Mouse (Mus musculus) common myeloid progenitor, adult 5-6 weeks (primary cell): ENCODE measurements around the gene Kdm1a. TPM values are rescaled to one million over a fixed set of nuclear protein-coding genes. Genes with fewer than 3 reads are reported as not detected.

ENCODE experiments used
- ATAC-seq: replicated peaks from 2 replicates; pipeline ENCODE4 v1.8.0; 2016; ENCODE audit warnings: low read depth, mild to moderate bottlenecking, moderate TSS enrichment, inconsistent platforms; ENCODE audit not compliant: poor library complexity, severe bottlenecking
- total RNA-seq: library from RNA; stranded (forward); fragments of 200-1000, 187-1606 nt; gene quantifications from 2 replicates; pipeline ENCODE4 v1.2.3, GENCODE M21; 2017

Kdm1a gene
- total RNA-seq, 1 experiment from 2014 or later: 106 TPM

DNA sequence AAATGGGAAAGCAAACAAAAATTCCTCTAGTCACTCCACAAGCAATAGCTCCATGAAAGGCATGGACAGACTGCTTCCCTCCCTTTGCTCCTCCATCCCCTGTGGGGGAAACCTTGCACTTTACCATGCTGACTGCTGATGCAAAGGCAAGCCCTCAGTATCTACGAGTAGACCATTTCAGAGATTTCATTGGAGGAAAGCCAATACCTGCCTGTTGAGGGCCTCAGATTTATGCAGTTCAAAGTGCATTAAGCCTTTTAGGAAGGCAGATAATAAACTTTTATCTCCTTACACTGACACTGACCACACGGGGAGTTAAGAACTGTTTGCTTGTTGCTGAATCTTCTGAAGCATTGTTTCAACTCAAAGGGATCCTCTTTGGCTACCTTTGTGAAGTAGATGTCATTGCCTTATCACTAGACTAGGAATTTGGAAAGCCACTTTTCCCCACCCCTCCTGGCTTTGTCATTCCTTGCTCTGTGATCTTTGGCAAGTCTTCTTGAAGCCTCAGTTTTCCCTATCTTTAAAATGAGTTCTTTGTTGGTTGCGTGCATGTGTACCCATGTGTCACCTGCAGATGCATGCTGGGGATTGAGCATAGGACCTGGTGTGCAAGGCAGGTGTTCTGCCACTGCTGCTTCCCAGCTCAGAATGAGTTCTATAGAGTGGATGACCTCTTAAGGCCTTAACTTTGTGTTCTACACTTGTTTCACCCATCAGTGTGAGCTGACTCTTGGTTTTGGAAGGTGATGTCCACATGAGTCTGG lies 56.1 kb downstream of the Kdm1a start:
- no peak for ATAC-seq

DNA sequence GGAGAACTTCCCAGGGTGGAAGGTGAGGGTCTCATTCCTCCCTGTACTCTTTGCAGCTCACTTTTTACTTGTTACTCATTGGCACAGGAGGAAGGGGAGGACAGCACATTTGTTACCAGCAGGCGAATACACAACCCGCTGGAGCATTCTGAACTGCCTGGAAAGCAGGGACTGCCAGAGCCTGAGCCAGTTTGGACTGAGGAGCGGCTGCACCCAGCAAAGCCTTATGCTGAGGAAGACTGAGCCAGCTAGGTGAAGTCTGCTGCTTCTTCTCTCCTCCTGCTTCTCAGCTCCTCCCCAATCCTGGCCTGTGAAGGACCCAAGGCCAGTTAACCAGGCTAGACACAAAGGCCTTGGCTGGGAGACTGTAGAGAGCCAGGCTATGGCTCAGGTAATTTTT lies 57.4 kb downstream of the Kdm1a start:
- ATAC-seq: no peak

DNA sequence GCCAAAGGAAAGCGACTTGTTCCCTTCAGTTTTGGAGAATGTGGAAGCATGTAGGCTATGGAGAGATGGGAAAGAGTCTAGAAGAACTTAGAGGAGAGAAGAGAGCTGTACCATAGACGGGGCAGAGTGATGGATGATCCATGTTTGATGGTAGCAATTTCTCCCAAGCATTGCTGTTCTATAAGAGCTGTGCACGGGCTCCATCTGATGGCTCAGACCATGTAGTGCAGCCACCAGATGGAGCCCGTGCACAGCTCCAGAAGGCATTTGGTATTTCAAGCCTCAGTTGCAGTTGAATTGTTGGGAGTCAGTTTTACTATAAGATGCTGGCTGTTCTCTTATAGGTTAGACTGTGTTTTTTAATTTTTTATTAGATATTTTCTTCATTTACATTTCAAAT lies 76.1 kb downstream of the Kdm1a start:
- ATAC-seq: peak; percentile 88

DNA sequence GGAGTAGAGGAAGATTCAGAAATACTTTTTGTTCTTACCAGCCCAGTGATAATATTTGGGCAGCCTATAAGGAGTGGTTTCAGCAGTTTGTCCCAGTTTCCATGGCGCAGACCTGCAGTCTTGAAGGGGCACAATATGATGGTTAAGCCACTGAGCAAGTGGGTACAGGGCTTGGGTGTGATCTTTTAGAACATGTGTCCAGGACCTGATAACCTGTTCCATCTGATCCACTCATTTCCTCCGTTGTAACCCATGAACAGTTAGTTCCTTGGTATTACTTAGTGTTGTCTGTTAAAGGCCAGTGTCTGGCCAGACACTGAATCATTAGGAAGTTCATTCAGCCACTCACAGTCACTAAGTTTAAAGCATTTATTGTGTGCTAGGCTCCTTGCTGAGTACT lies 78.2 kb downstream of the Kdm1a start:
- no peak for ATAC-seq

DNA sequence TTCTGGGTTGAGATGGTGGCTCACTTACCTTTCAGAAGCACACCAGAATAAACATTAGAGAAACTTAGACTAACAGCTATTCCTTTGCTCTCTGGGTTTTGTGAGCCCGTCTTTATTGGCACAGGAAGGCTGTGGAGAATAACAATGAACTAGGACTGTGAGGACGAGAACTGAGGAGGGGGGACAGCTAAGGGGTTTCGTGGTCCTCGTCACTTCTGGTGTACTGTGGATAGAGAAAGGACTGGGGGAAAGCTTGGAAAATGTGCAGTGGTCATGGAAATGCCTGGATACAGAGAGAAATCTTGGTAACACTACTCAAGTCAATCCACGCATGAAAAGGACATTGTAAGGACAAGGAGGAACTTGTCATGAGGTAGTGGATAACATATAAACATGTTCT lies 80.6 kb downstream of the Kdm1a start:
- no peak for ATAC-seq

DNA sequence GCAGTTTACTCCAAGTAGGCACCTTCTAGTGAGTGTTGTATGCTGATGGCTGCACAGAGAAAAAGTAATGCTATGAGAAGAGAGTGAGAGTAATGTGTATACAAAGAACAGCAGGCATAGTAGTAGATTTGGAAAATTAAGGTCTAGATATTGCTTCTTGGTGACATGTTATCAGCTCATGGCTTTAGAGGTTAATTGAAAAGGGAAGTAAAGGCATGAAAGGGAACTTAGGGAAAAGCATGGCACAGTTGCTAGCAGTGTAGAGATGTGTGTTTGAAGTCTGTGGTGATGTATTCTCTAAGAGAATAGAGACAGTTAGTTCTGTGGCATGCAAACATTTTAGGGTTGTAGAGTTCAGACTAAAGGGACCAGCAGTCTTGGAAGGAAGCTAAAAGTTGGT lies 82.7 kb downstream of the Kdm1a start:
- no peak for ATAC-seq

DNA sequence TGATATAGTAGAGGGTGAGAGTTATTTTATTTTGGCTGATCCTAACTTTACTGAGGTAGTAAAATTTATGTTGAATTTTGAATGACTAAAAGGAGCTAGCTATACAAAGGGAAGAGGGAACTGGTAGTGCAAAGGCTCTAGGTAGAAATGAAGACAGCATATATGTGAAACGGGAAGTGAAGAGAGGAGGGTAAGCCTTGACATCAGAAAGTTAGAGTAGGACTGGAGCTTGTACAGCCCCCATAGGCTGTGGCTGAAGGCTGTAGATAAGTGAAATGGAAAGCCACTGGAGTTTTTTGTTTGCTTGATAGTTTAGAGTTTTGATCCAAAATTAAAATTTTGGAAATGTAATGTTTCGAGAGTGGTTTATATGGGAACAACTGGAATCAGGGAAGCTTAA lies 83.9 kb downstream of the Kdm1a start:
- ATAC-seq: no peak

DNA sequence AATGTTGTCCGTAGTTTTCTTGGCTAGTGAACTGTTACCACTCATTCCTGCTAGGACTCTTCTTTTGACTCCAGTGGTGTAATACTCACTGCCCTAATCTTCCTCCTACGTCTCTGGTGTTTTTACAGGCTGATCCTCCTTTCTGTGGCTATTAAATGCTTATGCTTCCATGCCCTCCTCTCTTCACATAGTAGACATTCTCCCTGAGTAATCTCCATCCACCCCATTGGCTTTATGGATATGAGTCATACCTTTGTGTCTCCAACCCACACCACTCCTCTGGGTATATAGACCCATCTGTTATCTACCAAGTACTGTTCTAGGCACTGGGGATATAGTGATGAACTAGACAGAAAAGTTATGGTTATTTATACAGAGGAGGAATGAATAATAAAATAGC lies 84.4 kb downstream of the Kdm1a start:
- no peak for ATAC-seq

DNA sequence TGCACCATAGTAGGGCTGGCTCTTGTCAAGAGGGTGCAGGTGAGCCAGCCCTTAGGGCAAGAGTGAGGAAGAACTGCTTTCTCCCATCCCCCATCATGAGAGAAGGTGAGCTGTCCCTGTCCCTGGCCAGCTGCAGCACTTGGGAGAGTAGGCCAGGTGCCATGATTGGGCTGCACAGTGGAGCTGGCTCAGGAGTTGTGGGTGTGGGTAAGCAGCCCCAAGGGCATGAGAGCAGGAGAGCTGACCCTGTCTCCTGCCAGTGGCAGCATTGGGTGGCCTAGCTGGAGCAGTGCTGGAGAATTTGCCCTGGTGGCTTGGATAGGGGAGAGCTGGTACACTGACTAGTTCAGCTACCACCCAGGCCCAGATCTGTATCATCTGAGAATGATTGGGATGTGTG lies 89.6 kb downstream of the Kdm1a start:
- ATAC-seq: no peak

DNA sequence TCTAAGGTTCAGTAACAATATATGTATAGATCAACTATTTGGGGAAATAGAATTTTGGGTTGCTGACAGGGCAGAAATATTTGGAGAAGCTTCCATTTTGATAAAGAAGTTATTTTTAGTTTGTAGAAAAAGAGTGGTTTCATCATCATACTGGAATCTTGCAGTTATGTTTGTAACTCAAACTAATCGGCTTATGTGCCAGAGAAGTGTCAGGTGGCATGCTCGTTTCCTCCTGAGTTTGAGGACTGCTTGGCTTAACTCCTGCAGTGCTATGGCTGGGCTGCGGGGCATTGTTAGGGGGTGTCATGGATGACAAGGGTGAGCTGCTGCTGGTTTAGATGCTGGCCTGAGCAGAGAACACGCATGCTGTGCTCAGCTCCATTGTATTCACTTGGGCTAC lies 90.8 kb downstream of the Kdm1a start:
- ATAC-seq: no peak

DNA sequence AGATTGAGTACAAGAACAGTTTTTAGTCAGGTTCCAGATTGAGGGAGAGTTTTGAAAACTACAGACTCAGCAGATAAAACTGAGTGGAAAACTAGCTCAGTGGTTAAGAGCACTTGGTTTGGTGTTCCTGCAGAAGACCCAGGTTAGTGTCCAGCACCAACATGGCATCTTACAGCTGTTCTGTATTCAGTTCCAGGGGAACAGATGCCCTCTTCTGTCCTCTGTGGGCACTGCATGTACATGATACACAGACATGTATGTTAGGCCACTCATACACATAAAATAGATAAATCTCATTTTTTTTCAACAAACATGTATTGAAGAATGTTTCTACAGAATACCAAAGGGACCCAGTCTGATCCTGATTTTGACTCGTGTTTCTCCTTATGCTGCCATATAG lies 92.7 kb downstream of the Kdm1a start:
- ATAC-seq: 0 out of 2 replicates have a peak, but pooled peaks have one; percentile 42

DNA sequence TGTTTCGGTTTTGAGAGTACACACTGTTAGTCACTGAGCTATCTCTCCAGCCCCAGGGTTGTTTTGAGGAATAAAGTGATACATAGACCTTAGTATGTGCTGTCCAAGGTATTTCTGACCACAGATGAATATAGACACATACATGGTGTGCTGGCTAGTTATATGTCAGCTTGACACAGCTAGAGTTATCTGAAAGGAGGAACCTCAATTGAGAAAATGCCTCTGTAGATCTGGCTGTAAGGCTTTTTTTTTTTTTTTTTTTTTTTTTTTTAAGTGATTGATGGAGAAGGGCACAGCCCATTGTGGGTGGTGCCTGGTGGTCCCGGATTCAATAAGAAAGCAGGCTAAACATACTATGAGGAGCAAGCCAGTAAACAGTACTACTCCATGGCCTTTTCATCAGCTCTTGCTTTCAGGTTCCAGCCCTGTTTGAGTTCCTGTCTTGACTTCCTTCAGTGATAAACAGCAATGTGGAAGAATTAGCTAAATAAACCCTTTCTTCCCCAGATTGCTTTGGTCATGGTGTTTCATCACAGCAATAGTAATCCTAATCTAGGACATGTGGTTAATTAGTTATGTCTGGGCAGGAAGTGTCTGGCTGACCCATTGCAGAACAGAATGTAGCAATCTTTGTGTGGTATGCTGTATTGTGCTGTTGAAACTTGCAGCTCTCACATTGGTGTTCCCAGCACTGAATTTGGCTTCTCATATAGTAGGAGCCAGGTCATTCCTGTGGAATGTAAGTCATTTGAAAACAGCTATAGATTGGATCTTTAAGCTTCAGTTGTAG lies 96.9 kb downstream of the Kdm1a start:
- ATAC-seq: peak; percentile 87

Other genes with a start within 250 kb of the Kdm1a start
- not detected in 2 replicates for gene Htr1d, start 179.2 kb downstream of the Kdm1a start, total RNA-seq
- not detected in 2 replicates for gene 6030445D17Rik, start 140.5 kb downstream of the Kdm1a start, total RNA-seq
- gene Luzp1, start 133.0 kb downstream of the Kdm1a start, total RNA-seq: 6.5 and 11.1 TPM in 2 replicates
- not detected in 2 replicates for gene Tex46, start 7.7 kb upstream of the Kdm1a start, total RNA-seq
- not detected in 2 replicates for gene Lactbl1, start 19.9 kb upstream of the Kdm1a start, total RNA-seq
- 2.6 and 6.4 TPM in 2 replicates for gene Ephb2, start 233.3 kb upstream of the Kdm1a start, total RNA-seq